Mouse (Mus musculus): Measurements from ENCODE around the gene Olfr466. TPM values are rescaled to one million over a fixed set of nuclear protein-coding genes. Genes with fewer than 3 reads are reported as not detected.
A peak's percentile ranks its signal among the peaks of the same experiment; 100 is the strongest.

Olfr466 gene
- polyA plus RNA-seq, 1 experiment from 2014 or later = not detected

DNA sequence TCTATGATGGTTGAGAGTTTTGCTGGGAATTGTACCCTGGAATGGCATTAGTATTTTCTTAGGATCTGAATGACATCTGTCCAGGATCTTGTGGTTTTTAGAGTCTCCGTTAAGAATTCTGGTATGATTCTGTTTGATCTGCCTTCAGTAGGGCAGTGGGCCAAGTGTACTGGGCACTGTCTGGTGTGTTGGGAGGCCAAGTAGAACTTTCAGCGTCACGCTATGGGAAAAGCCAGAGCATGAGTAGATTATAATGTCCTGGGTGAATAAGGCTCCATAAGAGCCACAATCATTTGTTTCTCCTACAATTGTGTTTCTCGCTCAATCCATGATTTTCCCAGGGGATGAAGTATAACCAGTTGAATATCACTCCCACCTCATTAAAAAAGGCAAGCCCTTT, 12.3 kb upstream of the Olfr466 start, which contains the start of gene Olfr465-ps1:
Gene Olfr465-ps1 (plus strand): TSS at position 301 of the 400 bp plus-strand sequence.
- WGBS = 87% methylated on average over 4 of the region's 4 CpGs
- no peak for ATAC-seq (ENCODE audit: low FRiP score)
- Histone ChIP-seq H3K9me3 (ENCODE audit: control insufficient read depth, low read length) (no peaks in the 10 kb centered on the region), H3K27me3 (ENCODE audit: control insufficient read depth, insufficient read depth, low read length) (no peaks in the 10 kb centered on the region), H3K4me3 (ENCODE audit: low read depth, low read length) (no peak within 1 kb of the TSS), H3K4me2 (no peak within 1 kb of the TSS), H3K9ac (ENCODE audit: low read length) (no peak within 1 kb of the TSS), H3K27ac (ENCODE audit: low read depth, low read length) (no peak within 1 kb of the TSS), H3K4me1 (ENCODE audit: control insufficient read depth, insufficient read depth, low read length) (no peaks in the 10 kb centered on the region), H3K36me3 (ENCODE audit: control insufficient read depth, insufficient read depth, low read length) (no peaks in the 10 kb centered on the region)
- no peak for DNase-seq (ENCODE audit: low spot score, missing footprints)

DNA sequence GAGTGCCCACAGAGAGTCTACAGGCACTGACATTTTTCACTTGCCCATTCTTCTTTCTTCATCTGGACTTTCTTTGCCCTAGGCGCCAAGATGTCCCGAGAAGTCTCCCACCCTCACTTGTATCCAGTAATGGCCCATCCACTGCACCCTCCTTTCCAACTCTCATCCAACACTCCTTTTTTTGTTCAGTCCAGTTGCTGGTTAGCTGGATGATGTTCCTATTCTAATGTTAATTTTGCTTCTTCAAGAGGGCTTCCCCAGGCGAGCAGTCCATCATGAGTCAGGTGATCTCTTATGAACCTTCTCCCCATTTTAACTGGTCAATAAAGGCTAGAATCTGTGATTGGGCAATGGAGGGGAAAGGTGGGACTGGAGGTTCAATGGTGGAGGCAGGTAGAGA, 24.1 kb downstream of the Olfr466 start:
- Histone ChIP-seq H3K4me2 (no peak overlapping the region), H3K4me1 (ENCODE audit: control insufficient read depth, insufficient read depth, low read length) (no peaks in the 10 kb centered on the region), H3K9me3 (ENCODE audit: control insufficient read depth, low read length) (no peaks in the 10 kb centered on the region), H3K36me3 (ENCODE audit: control insufficient read depth, insufficient read depth, low read length) (no peaks in the 10 kb centered on the region), H3K27ac (ENCODE audit: low read depth, low read length) (no peak overlapping the region), H3K4me3 (ENCODE audit: low read depth, low read length) (no peak overlapping the region), H3K27me3 (ENCODE audit: control insufficient read depth, insufficient read depth, low read length) (no peaks in the 10 kb centered on the region), H3K9ac (ENCODE audit: low read length) (no peak overlapping the region)
- DNase-seq (ENCODE audit: low spot score, missing footprints) (no peak), ATAC-seq (ENCODE audit: low FRiP score) (no peak)
- 77% methylated on average over 3 of the region's 3 CpGs for WGBS

DNA sequence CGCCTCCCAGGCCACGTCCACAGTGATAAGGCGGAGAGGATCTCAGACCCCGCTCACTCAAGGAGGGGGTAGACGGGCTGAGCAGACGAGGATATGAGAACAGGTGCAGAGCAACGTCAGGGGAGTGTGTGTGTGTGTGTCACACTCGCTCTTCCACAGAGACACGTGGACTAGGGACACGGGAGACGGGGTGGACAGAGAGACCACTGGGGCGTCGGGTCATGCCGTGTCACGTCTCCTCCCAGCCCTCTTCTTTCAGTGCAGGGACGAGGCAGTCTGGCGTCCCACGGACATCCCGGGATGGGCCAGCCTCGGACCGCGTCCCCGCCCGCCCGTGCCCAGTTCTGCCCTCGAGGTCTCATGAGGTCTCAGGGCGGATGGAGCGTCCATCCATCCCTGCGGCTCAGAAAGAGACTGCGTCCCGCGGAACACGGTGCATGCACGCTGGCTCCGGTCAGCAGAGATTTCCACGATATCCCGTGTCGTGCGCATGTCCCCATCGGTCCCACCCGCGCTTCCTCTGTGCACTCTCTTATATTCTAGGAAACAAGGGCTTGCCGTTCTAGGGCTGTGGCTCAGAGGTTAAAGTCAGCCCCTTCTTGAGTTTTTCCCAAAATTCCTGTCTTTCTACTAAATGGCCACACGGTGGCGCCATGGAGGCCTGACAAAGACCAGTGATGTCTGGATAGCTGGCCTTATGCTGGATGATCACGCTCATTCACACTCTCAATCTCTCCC, 25.9 kb downstream of the Olfr466 start:
- whole genome bisulfite sequencing = 20% methylated on average over 46 of the region's 46 CpGs
- peak; percentile 86 for ATAC-seq (ENCODE audit: low FRiP score)
- DNase-seq (ENCODE audit: low spot score, missing footprints) = peak; percentile 94
- H3K36me3 ChIP-seq (ENCODE audit: control insufficient read depth, insufficient read depth, low read length) = no peaks in the 10 kb centered on the region
- no peaks in the 10 kb centered on the region for H3K4me1 ChIP-seq (ENCODE audit: control insufficient read depth, insufficient read depth, low read length)
- H3K27ac ChIP-seq (ENCODE audit: low read depth, low read length) = no peak overlapping the region
- H3K4me3 ChIP-seq (ENCODE audit: low read depth, low read length) = peak overlapping the region; percentile 16
- H3K4me2 ChIP-seq = peak overlapping the region; percentile 50
- H3K9me3 ChIP-seq (ENCODE audit: control insufficient read depth, low read length) = no peaks in the 10 kb centered on the region
- H3K27me3 ChIP-seq (ENCODE audit: control insufficient read depth, insufficient read depth, low read length) = no peaks in the 10 kb centered on the region
- peak overlapping the region; percentile 40; the same call in 1 of the 2 replicates for H3K9ac ChIP-seq (ENCODE audit: low read length)

DNA sequence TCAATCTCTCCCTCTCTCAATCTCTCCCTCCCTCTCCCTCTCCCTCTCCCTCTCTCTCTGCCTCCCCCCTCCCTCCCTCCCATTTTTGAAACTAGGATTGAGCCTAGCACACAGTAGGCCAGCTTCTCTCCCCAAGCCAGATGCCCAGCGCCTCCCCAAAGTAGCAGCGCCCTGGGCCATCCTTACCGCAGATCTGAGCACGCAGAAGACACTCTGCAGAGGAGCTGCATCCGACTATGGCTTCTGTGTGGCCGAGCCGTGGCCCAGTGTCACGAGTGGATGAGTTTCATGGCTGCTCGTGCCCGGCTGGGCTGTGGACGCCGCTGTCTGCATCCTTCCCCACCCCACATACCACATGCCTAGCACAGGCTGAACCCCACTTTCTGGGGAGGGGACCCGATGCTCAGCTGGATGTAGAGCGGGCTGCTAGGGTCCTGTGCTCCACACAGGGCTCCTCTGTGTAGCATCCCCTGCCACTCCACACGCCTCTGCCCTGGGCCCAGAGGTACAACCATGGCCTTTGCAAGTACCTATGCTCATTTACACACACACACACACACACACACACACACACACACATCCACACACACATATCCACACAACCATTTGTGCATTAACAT, 26.5 kb downstream of the Olfr466 start:
- Histone ChIP-seq H3K36me3 (ENCODE audit: control insufficient read depth, insufficient read depth, low read length) (no peaks in the 10 kb centered on the region), H3K4me2 (no peak overlapping the region), H3K27me3 (ENCODE audit: control insufficient read depth, insufficient read depth, low read length) (no peaks in the 10 kb centered on the region), H3K4me1 (ENCODE audit: control insufficient read depth, insufficient read depth, low read length) (no peaks in the 10 kb centered on the region), H3K27ac (ENCODE audit: low read depth, low read length) (no peak overlapping the region), H3K9me3 (ENCODE audit: control insufficient read depth, low read length) (no peaks in the 10 kb centered on the region), H3K4me3 (ENCODE audit: low read depth, low read length) (no peak overlapping the region), H3K9ac (ENCODE audit: low read length) (no peak overlapping the region)
- DNase-seq (ENCODE audit: low spot score, missing footprints) = no peak
- WGBS = 62% methylated on average over 15 of the region's 15 CpGs
- ATAC-seq (ENCODE audit: low FRiP score) = peak; percentile 53; the same call in 1 of the 2 replicates

DNA sequence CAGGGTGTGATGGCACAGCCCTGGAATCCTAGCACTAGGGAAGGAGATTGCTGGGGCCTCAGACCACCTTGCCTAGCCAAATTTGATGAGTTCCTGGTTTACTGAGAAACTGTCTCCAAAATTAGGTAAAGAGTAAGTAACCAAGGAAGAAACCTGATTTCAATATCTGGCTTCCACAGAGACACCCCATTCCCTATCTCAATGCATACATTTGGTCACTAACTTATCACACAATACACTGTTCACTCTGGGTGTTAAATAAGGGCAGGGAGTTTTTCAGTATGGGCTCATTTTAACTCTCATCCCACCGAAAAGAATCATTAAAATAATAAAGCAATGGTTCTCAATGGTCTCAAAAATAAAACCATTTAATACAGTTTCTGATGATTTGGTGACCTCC, 50.6 kb downstream of the Olfr466 start:
- no peaks in the 10 kb centered on the region for H3K27me3 ChIP-seq (ENCODE audit: control insufficient read depth, insufficient read depth, low read length)
- no peaks in the 10 kb centered on the region for H3K36me3 ChIP-seq (ENCODE audit: control insufficient read depth, insufficient read depth, low read length)
- DNase-seq (ENCODE audit: low spot score, missing footprints) (no peak), ATAC-seq (ENCODE audit: low FRiP score) (no peak)
- no peaks in the 10 kb centered on the region for H3K4me1 ChIP-seq (ENCODE audit: control insufficient read depth, insufficient read depth, low read length)
- 72% methylated on average over 1 of the region's 1 CpGs for WGBS
- peaks cover 2% of the 10 kb centered on the region; the same call in 1 of the 2 replicates for H3K9me3 ChIP-seq (ENCODE audit: control insufficient read depth, low read length)
- no peak overlapping the region for H3K4me3 ChIP-seq (ENCODE audit: low read depth, low read length)
- no peak overlapping the region for H3K27ac ChIP-seq (ENCODE audit: low read depth, low read length)
- H3K9ac ChIP-seq (ENCODE audit: low read length) = no peak overlapping the region
- no peak overlapping the region for H3K4me2 ChIP-seq

Other genes starting within 250 kb of the Olfr466 start
- 0.03 and 0.08 TPM in 2 replicates for gene Cntnap3, start 246.3 kb upstream of the Olfr466 start, polyA plus RNA-seq (2014; fragmentation: Nextera tagmentation; extraction: Ambion mirVana)
- gene Spata31, start 232.8 kb upstream of the Olfr466 start, polyA plus RNA-seq (2014; fragmentation: Nextera tagmentation; extraction: Ambion mirVana) = not detected in 2 replicates
- gene Spata31d1c, start 117.2 kb upstream of the Olfr466 start, polyA plus RNA-seq (2014; fragmentation: Nextera tagmentation; extraction: Ambion mirVana) = not detected in 2 replicates
- not detected in 2 replicates for gene Prss47, start 97.5 kb upstream of the Olfr466 start, polyA plus RNA-seq (2014; fragmentation: Nextera tagmentation; extraction: Ambion mirVana)
- 44.0 and 44.7 TPM in 2 replicates for gene Mfsd14b, start 37.3 kb upstream of the Olfr466 start, polyA plus RNA-seq (2014; fragmentation: Nextera tagmentation; extraction: Ambion mirVana)
- gene Olfr465-ps1, start 12.2 kb upstream of the Olfr466 start, polyA plus RNA-seq (2014; fragmentation: Nextera tagmentation; extraction: Ambion mirVana) = not detected in 2 replicates
- not detected in 2 replicates for gene Nlrp4f, start 55.7 kb downstream of the Olfr466 start, polyA plus RNA-seq (2014; fragmentation: Nextera tagmentation; extraction: Ambion mirVana)
- gene Gm10775, start 109.3 kb downstream of the Olfr466 start, polyA plus RNA-seq (2014; fragmentation: Nextera tagmentation; extraction: Ambion mirVana) = not detected in 2 replicates
- 19.7 and 20.7 TPM in 2 replicates for gene Zfp369, start 128.6 kb downstream of the Olfr466 start, polyA plus RNA-seq (2014; fragmentation: Nextera tagmentation; extraction: Ambion mirVana)